Mouse (Mus musculus) erythroblast, adult 5-6 weeks (primary cell): ENCODE data around the gene Sdk2. TPM values are rescaled to one million over a fixed set of nuclear protein-coding genes. Genes with fewer than 3 reads are reported as not detected.

Experiments
- ATAC-seq: replicated peaks from 2 replicates; pipeline ENCODE4 v1.8.0; 2016; ENCODE audit warnings: moderate number of reproducible peaks, mild to moderate bottlenecking, moderate TSS enrichment, inconsistent platforms; ENCODE audit not compliant: poor library complexity, low FRiP score, severe bottlenecking
- total RNA-seq, 2 experiments: library from RNA; stranded (forward) in 1 of 2; stranded (reverse) in 1 of 2; fragments of 150-400 nt in 1 of 2; fragments of 200-764, 138-1000 nt in 1 of 2; gene quantifications; 2 replicates each; pipeline versions ENCODE4 v1.2.3 to v1.2.4; 2015 to 2017; ENCODE audit warnings: low replicate concordance in 2 of 2

Sdk2 gene
- total RNA-seq (2015; ENCODE audit: low replicate concordance) (not detected in 2 replicates), total RNA-seq (2017; ENCODE audit: low replicate concordance) (not detected in 2 replicates)

GRCm38 (mm10) chr11:114066951-114067762 lies at the start of gene Sdk2:
Sdk2 (minus strand) TSS chr11:114067046.
- ATAC-seq, result no peak

- ATAC-seq, result no peak
Observed at GRCm38 (mm10) chr11:114115077-114115476, 48.2 kb upstream of the Sdk2 start.

GRCm38 (mm10) chr11:114114674-114115073 lies 47.8 kb upstream of the Sdk2 start:
- no peak for ATAC-seq

GRCm38 (mm10) chr11:114110851-114111250 lies 44.0 kb upstream of the Sdk2 start:
- no peak for ATAC-seq

DNA sequence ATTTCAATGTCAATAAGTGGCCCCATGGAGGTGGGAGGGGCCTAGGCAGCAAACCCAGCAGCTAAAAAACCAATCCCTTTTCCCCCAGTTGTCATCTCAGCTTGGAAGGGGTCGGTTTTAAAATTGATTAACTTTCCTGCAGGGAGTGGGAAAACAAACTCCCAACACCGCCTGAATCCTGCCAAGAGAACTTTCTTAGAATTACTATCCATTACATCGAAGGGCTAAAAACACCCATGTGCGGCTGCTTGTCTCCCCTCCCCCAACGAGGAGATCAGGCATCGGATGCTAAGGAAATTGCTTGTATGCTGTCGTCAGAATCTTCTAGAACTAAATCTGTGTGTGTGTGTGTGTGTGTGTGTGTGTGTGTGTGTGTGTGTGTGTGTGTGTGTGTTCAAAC lies 26.8 kb upstream of the Sdk2 start:
- no peak for ATAC-seq

GRCm38 (mm10) chr11:114093175-114093574 lies 26.3 kb upstream of the Sdk2 start:
- ATAC-seq, result no peak

DNA sequence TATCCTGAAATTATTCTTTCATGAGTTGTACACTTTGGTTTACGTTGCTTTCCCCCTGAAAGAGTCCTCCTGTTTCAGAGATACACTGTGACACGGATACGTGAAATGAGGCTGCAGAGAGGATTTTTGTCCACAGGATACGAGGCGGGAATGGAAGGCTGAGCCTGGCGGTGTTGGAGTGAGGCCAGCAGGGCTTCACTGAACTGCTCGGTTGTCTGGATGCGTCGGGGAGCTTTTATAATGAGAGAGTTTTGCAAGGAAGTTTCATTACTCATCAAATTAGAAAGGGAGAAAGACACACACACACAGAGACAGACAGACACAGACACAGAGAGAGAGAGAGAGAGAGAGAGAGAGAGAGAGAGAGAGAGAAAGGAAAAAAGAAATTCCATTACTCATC lies 13.8 kb upstream of the Sdk2 start:
- no peak for ATAC-seq

GRCm38 (mm10) chr11:114072644-114073043 lies 5.8 kb upstream of the Sdk2 start:
- no peak for ATAC-seq

GRCm38 (mm10) chr11:114071998-114072397 lies 5.2 kb upstream of the Sdk2 start:
- no peak for ATAC-seq

DNA sequence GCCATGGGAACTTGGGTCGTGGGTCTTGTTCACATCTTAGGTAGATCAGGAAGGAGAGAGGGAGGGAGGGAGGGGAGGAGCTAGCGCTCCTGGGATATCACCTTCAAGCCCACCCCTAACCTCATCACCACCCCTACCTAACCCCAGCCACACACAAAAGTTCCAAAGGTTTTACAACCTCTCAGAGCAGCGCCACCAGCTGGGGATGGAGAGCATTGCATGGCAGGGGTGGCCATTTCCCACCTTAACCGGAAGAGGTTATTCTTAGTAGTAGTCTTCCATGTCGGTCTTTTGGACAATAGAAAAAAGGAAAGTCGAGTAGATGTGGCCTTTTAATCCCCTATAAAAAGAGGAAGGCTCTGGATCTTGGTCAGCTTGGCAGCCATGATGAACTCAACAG lies 4.0 kb upstream of the Sdk2 start:
- no peak for ATAC-seq

- ATAC-seq, result no peak
Observed at GRCm38 (mm10) chr11:114070131-114070530, 3.3 kb upstream of the Sdk2 start.

DNA sequence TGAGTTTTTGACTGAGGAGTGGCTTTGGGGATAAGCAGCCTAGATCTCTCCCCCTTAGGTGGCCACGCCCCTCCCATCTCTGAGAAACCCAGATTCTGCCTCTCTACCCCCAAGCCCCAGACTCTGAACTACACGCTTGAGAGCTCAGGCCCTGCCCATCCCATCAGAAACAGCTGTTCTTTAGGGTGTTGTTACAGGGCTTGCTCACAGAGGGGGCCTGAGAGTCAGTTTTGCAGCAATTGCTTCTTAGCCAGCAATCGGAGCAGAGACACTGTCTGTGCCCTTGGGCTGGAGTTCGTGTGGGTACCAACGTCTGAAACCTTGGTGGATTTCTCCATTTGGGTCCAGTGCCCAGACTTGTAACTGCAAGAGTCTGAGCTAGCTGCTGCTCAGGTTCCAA lies 1.5 kb upstream of the Sdk2 start:
- no peak for ATAC-seq

- ATAC-seq, result no peak
Observed at GRCm38 (mm10) chr11:114066098-114066950, 522 bp downstream of the Sdk2 start.

DNA sequence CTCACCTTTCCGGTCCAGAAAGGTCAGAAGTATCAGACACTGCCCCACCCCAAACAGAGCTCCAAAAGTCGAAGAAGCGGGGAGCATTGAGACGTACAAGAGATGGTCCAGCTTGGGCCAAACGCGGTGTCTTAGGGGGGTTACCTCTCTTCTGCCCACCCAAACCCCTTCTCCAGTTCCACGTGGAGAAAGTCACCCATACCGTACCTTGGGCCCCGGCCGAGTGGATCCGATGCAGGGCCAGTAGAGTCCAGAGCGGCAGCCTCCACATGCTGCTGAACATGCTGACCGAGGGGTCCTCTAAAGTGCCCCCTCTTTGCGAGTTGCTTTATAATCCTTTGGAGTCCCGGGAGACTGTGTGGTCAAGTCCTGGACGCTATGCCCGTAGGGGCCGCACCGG lies 1.2 kb downstream of the Sdk2 start:
- ATAC-seq, result no peak

DNA sequence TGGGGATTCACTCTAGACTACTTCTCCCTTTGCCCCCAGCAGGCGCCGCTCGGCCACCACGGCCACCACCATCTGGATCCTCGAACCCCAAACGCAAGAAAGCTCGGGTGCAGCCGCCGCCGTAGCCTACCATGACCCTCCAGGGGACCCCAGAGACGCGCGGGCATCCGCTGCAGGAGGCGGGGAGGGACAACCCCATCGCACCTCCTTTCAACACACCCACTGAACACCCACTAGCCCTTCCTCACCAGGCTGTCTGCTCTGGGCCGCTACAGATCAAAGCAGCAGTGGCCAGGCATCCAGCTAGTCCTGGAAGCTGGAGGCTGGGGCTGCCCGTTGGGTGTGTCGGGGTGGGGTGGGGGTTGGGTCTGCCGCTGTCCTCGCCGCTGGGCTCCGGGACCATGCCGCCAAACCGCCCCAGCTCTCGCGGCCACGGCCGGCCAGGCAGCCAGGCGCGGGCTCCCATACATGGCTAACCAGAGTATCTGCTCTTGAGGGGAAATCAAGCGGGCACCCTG lies 1.9 kb downstream of the Sdk2 start:
- no peak for ATAC-seq

DNA sequence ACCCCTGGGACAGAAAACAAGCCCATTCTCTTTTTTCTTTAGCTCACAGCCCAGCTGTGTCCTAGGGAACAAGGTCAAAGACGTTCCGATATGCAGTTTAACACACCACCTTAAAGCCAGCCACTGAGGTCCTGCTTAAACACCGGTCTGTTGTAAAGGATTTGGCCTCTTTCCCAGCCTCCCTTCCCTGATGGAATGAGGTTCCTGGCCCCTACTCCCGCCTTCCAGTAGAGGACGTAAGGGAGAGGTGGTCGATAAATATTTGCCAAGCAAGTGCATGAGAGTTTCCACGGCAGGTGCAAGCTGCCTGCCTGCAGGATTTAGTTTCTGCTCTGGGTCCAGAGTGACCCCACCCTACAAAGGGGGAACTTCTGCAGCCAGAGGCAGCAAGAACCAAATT lies 4.9 kb downstream of the Sdk2 start:
- ATAC-seq, result no peak

- no peak for ATAC-seq
Observed at GRCm38 (mm10) chr11:114061265-114061664, 5.6 kb downstream of the Sdk2 start.

GRCm38 (mm10) chr11:114056351-114056750 lies 10.5 kb downstream of the Sdk2 start:
- ATAC-seq, result no peak

- no peak for ATAC-seq
Observed at GRCm38 (mm10) chr11:114054581-114055315, 12.1 kb downstream of the Sdk2 start.

GRCm38 (mm10) chr11:114051361-114051760 lies 15.5 kb downstream of the Sdk2 start:
- no peak for ATAC-seq
